In genomic region chr6:53304201-53304600, GRCm38 (mm10) we compare ENCODE assay signal across 16 mouse cellular contexts. TPM values are rescaled to one million over a fixed set of nuclear protein-coding genes. Genes with fewer than 3 reads are reported as not detected.
"Had no signal": no experiment of that assay in that cellular context is flagged by ENCODE, and none has a peak within 500 bp of the region (broad histone marks: within the 10 kb centered on the region; RNA-seq: fewer than 3 reads in every experiment).

No protein-coding gene starts in this region.

- H3K27ac ChIP-seq: kidney, embryonic 15.5 days; limb, embryonic 12.5 days; limb, embryonic 15.5 days; liver, embryonic 14.5 days; lung, embryonic 15.5 days had no signal

- H3K4me2 ChIP-seq: kidney, embryonic 15.5 days; limb, embryonic 12.5 days; limb, embryonic 15.5 days; liver, embryonic 11.5 days; lung, embryonic 15.5 days; midbrain, embryonic 11.5 days had no signal

- H3K9ac ChIP-seq: kidney, embryonic 15.5 days; limb, embryonic 15.5 days; liver, embryonic 14.5 days; liver, postnatal 0 days; lung, embryonic 15.5 days had no signal

- H3K27me3 ChIP-seq: kidney, embryonic 15.5 days; limb, embryonic 12.5 days; limb, embryonic 15.5 days; lung, embryonic 15.5 days had no signal

- H3K4me3 ChIP-seq: kidney, embryonic 15.5 days; limb, embryonic 12.5 days; limb, embryonic 15.5 days; lung, embryonic 15.5 days had no signal

- ATAC-seq: liver, postnatal 0 days had no signal

- H3K9me3 ChIP-seq: kidney, embryonic 15.5 days; limb, embryonic 12.5 days; limb, embryonic 15.5 days; lung, embryonic 15.5 days had no signal

- H3K36me3 ChIP-seq: kidney, embryonic 15.5 days; limb, embryonic 15.5 days; lung, embryonic 15.5 days had no signal

- DNase-seq: kidney, postnatal 14 days; left cerebral cortex, postnatal 4 days; liver, postnatal 0 days; lung, postnatal 14 days; lung, postnatal 4 days; midbrain, embryonic 14.5 days; thymus, adult 18-20 months; thymus, postnatal 36 days had no signal

RNA-seq across cellular contexts. Expression of gene Creb5, which starts 17.1 kb away (rescaled TPM):
- total RNA-seq: megakaryocyte-erythroid progenitor cell, adult 5-6 weeks had no signal
